Mouse (Mus musculus) hindbrain, postnatal 0 days (tissue): ENCODE measurements around the gene Ano8. TPM values are rescaled to one million over a fixed set of nuclear protein-coding genes. Genes with fewer than 3 reads are reported as not detected.

Experiments
- ATAC-seq: fragments of 200-750 bp; cut with Nextera tagmentation; 2 replicates; pipeline ENCODE4 v1.8.0; 2017; ENCODE audit warnings: mild to moderate bottlenecking, moderate TSS enrichment, moderate library complexity
- DNase-seq: peaks from one replicate; pipeline ENCODE4 v3.0.0-alpha.2; 2015; ENCODE audit warnings: low spot score
- H3K27ac ChIP-seq: fragments of 300-500 bp; sonication (generic); 2 replicates; pipeline ENCODE4 v1.5.1; 2014; ENCODE audit warnings: mild to moderate bottlenecking
- H3K27me3 ChIP-seq: fragments of 300-500 bp; sonication (generic); 2 replicates; pipeline ENCODE4 v1.6.1; 2014; ENCODE audit warnings: low read length, mixed read lengths; ENCODE audit not compliant: insufficient read depth
- H3K36me3 ChIP-seq: fragments of 300-500 bp; sonication (generic); 2 replicates; pipeline ENCODE4 v1.6.1; 2014; ENCODE audit warnings: low read length, mixed read lengths; ENCODE audit not compliant: insufficient read depth
- H3K4me1 ChIP-seq: fragments of 300-500 bp; sonication (generic); 2 replicates; pipeline ENCODE4 v1.6.1; 2014; ENCODE audit warnings: antibody characterized with exemption, low read length, mixed read lengths; ENCODE audit not compliant: insufficient read depth
- H3K4me2 ChIP-seq: fragments of 300-500 bp; sonication (generic); 2 replicates; pipeline ENCODE4 v1.6.1; 2014; ENCODE audit warnings: low read depth, mild to moderate bottlenecking, low read length, moderate library complexity, mixed read lengths
- H3K4me3 ChIP-seq: fragments of 300-500 bp; sonication (generic); 2 replicates; pipeline ENCODE4 v1.5.1; 2014; ENCODE audit warnings: low read length
- H3K9ac ChIP-seq: fragments of 300-500 bp; sonication (generic); replicated peaks from 2 replicates; pipeline ENCODE4 v1.6.1; 2014; ENCODE audit warnings: mild to moderate bottlenecking, low read length, moderate library complexity, mixed read lengths
- H3K9me3 ChIP-seq: fragments of 300-500 bp; sonication (generic); 2 replicates; pipeline ENCODE4 v1.6.1; 2016; ENCODE audit warnings: low read length, mixed read lengths
- CTCF ChIP-seq: IDR thresholded peaks from 2 replicates; pipeline ENCODE4 v1.5.1; 2016; ENCODE audit warnings: antibody characterized with exemption, control low read depth, low read depth
- WGBS: fragments of 180-500 bp; shearing (Covaris S2); extraction: QIAGEN DNeasy Blood & Tissue Kit; methylation state at CpG from one replicate; pipeline ENCODE4 v1.1.7; 2014; 5-methylcytosine and 5-hydroxymethylcytosine counted together
- polyA plus RNA-seq: library from polyadenylated mRNA; unstranded; fragments of >200 nt; fragmentation: Nextera tagmentation; extraction: Ambion mirVana; gene quantifications from 2 replicates; pipeline ENCODE4 v1.2.1, GENCODE M21; 2015
- total RNA-seq: library from RNA; depleted of rRNA; stranded (reverse); fragments of >200 nt; gene quantifications from 2 replicates; pipeline ENCODE4 v1.2.3, GENCODE M21; 2014

The Ano8 gene
- total and polyA plus RNA-seq, 2 experiments from 2014 or later = 5.3 to 78.6 TPM

DNA sequence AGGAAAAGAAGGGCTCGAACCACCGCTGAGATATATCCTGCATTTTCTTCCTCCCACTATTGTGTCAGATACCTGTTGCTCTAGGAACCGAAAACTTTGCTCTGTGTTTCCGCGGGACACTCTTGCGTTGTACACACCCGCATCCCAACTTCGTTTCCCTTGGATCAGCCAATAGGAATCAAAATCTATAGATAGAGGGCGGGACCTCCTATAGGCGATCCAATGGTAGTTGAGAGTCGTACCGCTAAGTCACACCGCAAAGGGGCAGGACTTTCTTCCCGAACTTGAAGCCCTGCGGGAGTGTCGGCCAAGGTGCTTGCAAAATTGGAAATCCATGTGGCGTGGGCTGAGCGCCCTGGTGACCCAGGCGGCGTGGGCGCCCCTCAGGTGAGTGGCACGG is 2.7 kb upstream of the Ano8 start:
- H3K36me3 ChIP-seq = peaks cover 13% of the 10 kb centered on the region; the same call in 1 of the 2 replicates
- peak; percentile 96 for DNase-seq
- peak; percentile 88 for ATAC-seq
- H3K27me3 ChIP-seq = no peaks in the 10 kb centered on the region
- peaks cover 12% of the 10 kb centered on the region for H3K4me1 ChIP-seq
- 0% methylated on average over 22 of the region's 22 CpGs for WGBS
- H3K9me3 ChIP-seq = no peaks in the 10 kb centered on the region
- H3K27ac ChIP-seq = peak overlapping the region; percentile 69; the same call in 1 of the 2 replicates
- peak overlapping the region; percentile 69 for H3K9ac ChIP-seq
- peak overlapping the region; percentile 67 for H3K4me3 ChIP-seq
- H3K4me2 ChIP-seq = peak overlapping the region; percentile 92
- peak; percentile 38 for TF ChIP-seq CTCF

DNA sequence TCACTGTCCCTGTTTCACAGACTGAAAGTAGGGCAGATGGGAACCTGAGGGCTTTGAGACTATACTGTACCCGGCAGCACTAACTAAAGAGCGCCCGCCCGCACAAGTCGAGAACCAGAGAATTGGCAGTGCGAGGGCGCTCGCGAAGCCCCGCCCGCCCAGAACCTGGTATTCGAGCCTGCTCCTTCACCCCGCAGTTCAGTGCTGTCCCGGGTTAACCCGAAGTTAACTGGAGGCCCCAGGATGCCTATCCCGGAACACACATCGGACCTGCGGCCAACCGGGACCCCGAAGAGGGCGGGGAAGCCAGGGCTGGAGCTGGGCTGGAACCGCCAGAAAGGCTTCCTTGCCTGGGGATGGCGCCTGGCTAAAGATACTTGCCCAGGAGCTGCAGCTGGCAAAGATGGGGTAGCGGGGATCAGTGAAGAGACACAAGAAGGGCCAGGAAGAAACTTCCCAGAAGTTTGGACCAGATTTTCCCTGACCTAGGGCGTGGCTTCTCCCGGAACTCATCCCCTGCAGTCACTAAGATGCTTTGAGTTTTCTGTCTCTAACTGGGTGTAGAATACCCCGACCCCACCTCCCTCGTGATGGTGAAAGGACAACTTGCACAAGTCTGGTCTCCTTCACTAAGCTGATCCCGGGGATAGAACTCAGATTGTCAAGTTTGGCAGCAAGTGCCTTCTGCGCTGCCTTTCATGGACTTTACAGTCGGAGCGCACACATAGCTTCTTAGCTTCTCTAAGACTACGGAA is 2.1 kb upstream of the Ano8 start, which contains the start of gene Gtpbp3:
TSS of gene Gtpbp3 (plus strand) at position 413 of the 755 bp plus-strand sequence.
- no peak for TF ChIP-seq CTCF
- peak; percentile 27 for ATAC-seq
- peaks cover 12% of the 10 kb centered on the region for H3K4me1 ChIP-seq
- H3K4me2 ChIP-seq = peak within 1 kb of the TSS; percentile 92
- H3K27ac ChIP-seq = peak within 1 kb of the TSS; percentile 69; the same call in 1 of the 2 replicates
- peaks cover 11% of the 10 kb centered on the region; the same call in 1 of the 2 replicates for H3K36me3 ChIP-seq
- WGBS = under 1% methylated on average over 33 of the region's 33 CpGs
- peak within 1 kb of the TSS; percentile 67 for H3K4me3 ChIP-seq
- H3K27me3 ChIP-seq = no peaks in the 10 kb centered on the region
- DNase-seq = peak; percentile 85
- H3K9me3 ChIP-seq = no peaks in the 10 kb centered on the region
- peak within 1 kb of the TSS; percentile 69 for H3K9ac ChIP-seq

- TF ChIP-seq CTCF = no peak
- no peak for ATAC-seq
- peak overlapping the region; percentile 82; the same call in 1 of the 2 replicates for H3K27ac ChIP-seq
Measured at GRCm38 (mm10) chr8:71486136-71486529, 370 bp upstream of the Ano8 start.

GRCm38 (mm10) chr8:71484736-71485135 is 1.0 kb downstream of the Ano8 start:
- peaks cover 15% of the 10 kb centered on the region; the same call in 1 of the 2 replicates for H3K36me3 ChIP-seq
- peak overlapping the region; percentile 90 for H3K4me2 ChIP-seq
- DNase-seq = no peak
- no peak for TF ChIP-seq CTCF
- WGBS = 93% methylated on average over 19 of the region's 19 CpGs
- H3K4me1 ChIP-seq = peaks cover 12% of the 10 kb centered on the region
- no peaks in the 10 kb centered on the region for H3K9me3 ChIP-seq
- H3K9ac ChIP-seq = peak overlapping the region; percentile 94
- peak overlapping the region; percentile 92 for H3K4me3 ChIP-seq
- peak overlapping the region; percentile 82; the same call in 1 of the 2 replicates for H3K27ac ChIP-seq
- no peaks in the 10 kb centered on the region for H3K27me3 ChIP-seq
- no peak for ATAC-seq

More at GRCm38 (mm10) chr8:71486136-71486529, 370 bp upstream of the Ano8 start:
- H3K4me2 ChIP-seq = peak overlapping the region; percentile 90
- peak overlapping the region; percentile 94; the same call in 1 of the 2 replicates for H3K9ac ChIP-seq
- H3K36me3 ChIP-seq = peaks cover 9% of the 10 kb centered on the region; the same call in 1 of the 2 replicates
- WGBS = 10% methylated on average over 7 of the region's 7 CpGs
- no peaks in the 10 kb centered on the region for H3K27me3 ChIP-seq
- H3K4me1 ChIP-seq = peaks cover 12% of the 10 kb centered on the region
- DNase-seq = no peak
- H3K9me3 ChIP-seq = no peaks in the 10 kb centered on the region
- peak overlapping the region; percentile 92 for H3K4me3 ChIP-seq

GRCm38 (mm10) chr8:71483932-71484331 is 1.8 kb downstream of the Ano8 start:
- Histone ChIP-seq H3K4me1 (peaks cover 12% of the 10 kb centered on the region), H3K4me3 (no peak overlapping the region), H3K36me3 (peaks cover 22% of the 10 kb centered on the region), H3K27ac (no peak overlapping the region), H3K9me3 (no peaks in the 10 kb centered on the region), H3K27me3 (no peaks in the 10 kb centered on the region), H3K4me2 (no peak overlapping the region), H3K9ac (no peak overlapping the region)
- ATAC-seq (no peak), DNase-seq (no peak)
- WGBS = 51% methylated on average over 8 of the region's 8 CpGs
- no peak for TF ChIP-seq CTCF

DNA sequence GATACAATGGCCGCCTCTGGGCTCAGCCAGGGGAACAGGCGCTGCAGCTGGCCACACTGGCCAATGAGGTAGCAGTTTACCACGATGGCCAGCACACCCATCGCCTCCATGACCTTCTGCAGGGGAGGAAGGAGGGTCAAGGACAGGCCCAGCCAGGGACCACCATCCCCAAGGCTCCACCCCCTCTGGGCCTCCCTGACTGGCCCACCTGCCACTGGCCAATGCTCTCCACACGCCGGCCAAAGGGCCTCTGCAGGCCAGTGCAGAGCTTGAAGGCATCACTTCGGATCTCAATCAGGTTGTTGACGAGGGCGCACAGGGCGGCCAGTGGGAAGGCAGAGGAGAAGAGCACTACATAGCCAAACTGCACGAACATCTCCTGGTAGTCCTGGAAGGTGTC is 6.8 kb downstream of the Ano8 start:
- TF ChIP-seq CTCF = no peak
- H3K27me3 ChIP-seq = no peaks in the 10 kb centered on the region
- no peaks in the 10 kb centered on the region for H3K4me1 ChIP-seq
- no peak overlapping the region for H3K4me2 ChIP-seq
- DNase-seq (no peak), ATAC-seq (no peak)
- peaks cover 37% of the 10 kb centered on the region for H3K36me3 ChIP-seq
- no peak overlapping the region for H3K4me3 ChIP-seq
- no peak overlapping the region for H3K9ac ChIP-seq
- no peak overlapping the region for H3K27ac ChIP-seq
- WGBS = 91% methylated on average over 11 of the region's 11 CpGs
- H3K9me3 ChIP-seq = no peaks in the 10 kb centered on the region
